Mouse (Mus musculus): Measurements from ENCODE around the gene Gapdhs. TPM values are rescaled to one million over a fixed set of nuclear protein-coding genes. Genes with fewer than 3 reads are reported as not detected.

The Gapdhs gene
- polyA plus RNA-seq, 1 experiment from 2014 or later = 0.69 TPM

GRCm38 (mm10) chr7:30707441-30707840 lies 36.0 kb downstream of the Gapdhs start:
- H3K9me3 ChIP-seq = no peaks in the 10 kb centered on the region
- 91% methylated on average over 1 of the region's 1 CpGs for WGBS
- no peak overlapping the region for H3K4me2 ChIP-seq
- H3K36me3 ChIP-seq (replicated peaks) = no peaks in the 10 kb centered on the region
- H3K4me3 ChIP-seq (replicated peaks) = no peak overlapping the region
- H3K27me3 ChIP-seq = peaks cover 15% of the 10 kb centered on the region
- no peaks in the 10 kb centered on the region for H3K4me1 ChIP-seq
- ATAC-seq (ENCODE audit: low FRiP score) = no peak
- H3K27ac ChIP-seq = no peak overlapping the region
- no peak overlapping the region for H3K9ac ChIP-seq

GRCm38 (mm10) chr7:30706214-30706882 lies 37.1 kb downstream of the Gapdhs start:
- Histone ChIP-seq H3K9me3 (no peaks in the 10 kb centered on the region), H3K27ac (no peak overlapping the region), H3K4me1 (no peaks in the 10 kb centered on the region), H3K27me3 (peaks cover 12% of the 10 kb centered on the region), H3K9ac (no peak overlapping the region), H3K4me3 (replicated peaks) (no peak overlapping the region), H3K36me3 (replicated peaks) (no peaks in the 10 kb centered on the region), H3K4me2 (no peak overlapping the region)
- no peak for ATAC-seq (ENCODE audit: low FRiP score)
- WGBS = 78% methylated on average over 8 of the region's 8 CpGs

GRCm38 (mm10) chr7:30698589-30698988 lies 44.9 kb downstream of the Gapdhs start, which contains the start of gene 2200002J24Rik:
TSS of gene 2200002J24Rik (plus strand) at chr7:30698926.
- H3K9ac ChIP-seq = no peak within 1 kb of the TSS
- no peaks in the 10 kb centered on the region for H3K9me3 ChIP-seq
- H3K27me3 ChIP-seq = no peaks in the 10 kb centered on the region; the same call in 1 of the 2 replicates
- no peaks in the 10 kb centered on the region for H3K36me3 ChIP-seq (replicated peaks)
- no peak within 1 kb of the TSS for H3K4me2 ChIP-seq
- no peak within 1 kb of the TSS for H3K4me3 ChIP-seq (replicated peaks)
- no peak for ATAC-seq (ENCODE audit: low FRiP score)
- 41% methylated on average over 9 of the region's 9 CpGs for WGBS
- H3K4me1 ChIP-seq = no peaks in the 10 kb centered on the region
- no peak within 1 kb of the TSS for H3K27ac ChIP-seq

GRCm38 (mm10) chr7:30698101-30698500 lies 45.4 kb downstream of the Gapdhs start:
- WGBS = 76% methylated on average over 5 of the region's 5 CpGs
- H3K4me1 ChIP-seq = no peaks in the 10 kb centered on the region

GRCm38 (mm10) chr7:30688325-30688724 lies 55.2 kb downstream of the Gapdhs start:
- no peak for ATAC-seq (ENCODE audit: low FRiP score)
- no peak overlapping the region for H3K4me3 ChIP-seq (replicated peaks)
- WGBS = 68% methylated on average over 6 of the region's 6 CpGs

More at GRCm38 (mm10) chr7:30698101-30698500, 45.4 kb downstream of the Gapdhs start:
- H3K9ac ChIP-seq = no peak overlapping the region
- H3K4me2 ChIP-seq = no peak overlapping the region
- H3K36me3 ChIP-seq (replicated peaks) = no peaks in the 10 kb centered on the region
- H3K27ac ChIP-seq = no peak overlapping the region
- no peaks in the 10 kb centered on the region; the same call in 1 of the 2 replicates for H3K27me3 ChIP-seq
- H3K4me3 ChIP-seq (replicated peaks) = no peak overlapping the region
- ATAC-seq (ENCODE audit: low FRiP score) = no peak
- no peaks in the 10 kb centered on the region for H3K9me3 ChIP-seq

GRCm38 (mm10) chr7:30683425-30683824 lies 60.1 kb downstream of the Gapdhs start:
- WGBS = 84% methylated on average over 2 of the region's 2 CpGs
- no peak overlapping the region for H3K9ac ChIP-seq
- H3K27ac ChIP-seq = no peak overlapping the region
- H3K36me3 ChIP-seq (replicated peaks) = no peaks in the 10 kb centered on the region
- H3K27me3 ChIP-seq = peaks cover 25% of the 10 kb centered on the region
- H3K4me3 ChIP-seq (replicated peaks) = no peak overlapping the region
- no peak for ATAC-seq (ENCODE audit: low FRiP score)
- H3K9me3 ChIP-seq = no peaks in the 10 kb centered on the region
- H3K4me1 ChIP-seq = no peaks in the 10 kb centered on the region
- H3K4me2 ChIP-seq = no peak overlapping the region

More at GRCm38 (mm10) chr7:30688325-30688724, 55.2 kb downstream of the Gapdhs start:
- Histone ChIP-seq H3K4me1 (no peaks in the 10 kb centered on the region), H3K4me2 (no peak overlapping the region), H3K9me3 (no peaks in the 10 kb centered on the region), H3K9ac (no peak overlapping the region), H3K36me3 (replicated peaks) (no peaks in the 10 kb centered on the region), H3K27me3 (peaks cover 26% of the 10 kb centered on the region), H3K27ac (no peak overlapping the region)

- no peak for ATAC-seq (ENCODE audit: low FRiP score)
- H3K4me1 ChIP-seq = no peaks in the 10 kb centered on the region
- H3K9me3 ChIP-seq = no peaks in the 10 kb centered on the region
- no peak overlapping the region for H3K4me3 ChIP-seq (replicated peaks)
- no peaks in the 10 kb centered on the region for H3K36me3 ChIP-seq (replicated peaks)
- 69% methylated on average over 5 of the region's 5 CpGs for WGBS
- peaks cover 10% of the 10 kb centered on the region for H3K27me3 ChIP-seq
- no peak overlapping the region for H3K4me2 ChIP-seq
- H3K27ac ChIP-seq = no peak overlapping the region
- no peak overlapping the region for H3K9ac ChIP-seq
Observed at GRCm38 (mm10) chr7:30681897-30682296, 61.6 kb downstream of the Gapdhs start.

Other genes with a start within 250 kb of the Gapdhs start
- 89.4 and 98.9 TPM in 2 replicates for gene Arhgap33, start 208.6 kb downstream of the Gapdhs start, polyA plus RNA-seq (2016; fragmentation: Nextera tagmentation; extraction: Ambion mirVana)
- 7.9 and 8.4 TPM in 2 replicates for gene Hspb6, start 191.5 kb downstream of the Gapdhs start, polyA plus RNA-seq (2016; fragmentation: Nextera tagmentation; extraction: Ambion mirVana)
- gene Proser3, start 191.4 kb downstream of the Gapdhs start, polyA plus RNA-seq (2016; fragmentation: Nextera tagmentation; extraction: Ambion mirVana) = 16.1 and 18.6 TPM in 2 replicates
- gene Lin37, start 183.8 kb downstream of the Gapdhs start, polyA plus RNA-seq (2016; fragmentation: Nextera tagmentation; extraction: Ambion mirVana) = 51.7 and 63.1 TPM in 2 replicates
- 88.1 and 95.7 TPM in 2 replicates for gene U2af1l4, start 180.4 kb downstream of the Gapdhs start, polyA plus RNA-seq (2016; fragmentation: Nextera tagmentation; extraction: Ambion mirVana)
- 24.0 and 24.9 TPM in 2 replicates for gene Gm49396, start 180.3 kb downstream of the Gapdhs start, polyA plus RNA-seq (2016; fragmentation: Nextera tagmentation; extraction: Ambion mirVana)
- gene Psenen, start 180.1 kb downstream of the Gapdhs start, polyA plus RNA-seq (2016; fragmentation: Nextera tagmentation; extraction: Ambion mirVana) = 142 and 145 TPM in 2 replicates
- gene Igflr1, start 178.3 kb downstream of the Gapdhs start, polyA plus RNA-seq (2016; fragmentation: Nextera tagmentation; extraction: Ambion mirVana) = 3.4 and 5.6 TPM in 2 replicates
- gene Kmt2b, start 155.0 kb downstream of the Gapdhs start, polyA plus RNA-seq (2016; fragmentation: Nextera tagmentation; extraction: Ambion mirVana) = 13.0 TPM in 2 replicates
- gene Zbtb32, start 144.8 kb downstream of the Gapdhs start, polyA plus RNA-seq (2016; fragmentation: Nextera tagmentation; extraction: Ambion mirVana) = 0.32 and 0.46 TPM in 2 replicates
- 0.23 and 0.61 TPM in 2 replicates for gene Upk1a, start 130.8 kb downstream of the Gapdhs start, polyA plus RNA-seq (2016; fragmentation: Nextera tagmentation; extraction: Ambion mirVana)
- 814 and 871 TPM in 2 replicates for gene Cox6b1, start 117.5 kb downstream of the Gapdhs start, polyA plus RNA-seq (2016; fragmentation: Nextera tagmentation; extraction: Ambion mirVana)
- gene Etv2, start 107.8 kb downstream of the Gapdhs start, polyA plus RNA-seq (2016; fragmentation: Nextera tagmentation; extraction: Ambion mirVana) = not detected in 2 replicates
- gene Rbm42, start 93.4 kb downstream of the Gapdhs start, polyA plus RNA-seq (2016; fragmentation: Nextera tagmentation; extraction: Ambion mirVana) = 144 and 150 TPM in 2 replicates
- 63.7 and 64.5 TPM in 2 replicates for gene Haus5, start 78.7 kb downstream of the Gapdhs start, polyA plus RNA-seq (2016; fragmentation: Nextera tagmentation; extraction: Ambion mirVana)
- gene Pmis2, start 72.1 kb downstream of the Gapdhs start, polyA plus RNA-seq (2016; fragmentation: Nextera tagmentation; extraction: Ambion mirVana) = not detected in 2 replicates
- 0.33 TPM in 1 of 2 replicates, not detected in the other for gene 2200002J24Rik, start 44.8 kb downstream of the Gapdhs start, polyA plus RNA-seq (2016; fragmentation: Nextera tagmentation; extraction: Ambion mirVana)
- 1.6 and 1.8 TPM in 2 replicates for gene Atp4a, start 31.5 kb downstream of the Gapdhs start, polyA plus RNA-seq (2016; fragmentation: Nextera tagmentation; extraction: Ambion mirVana)
- 135 and 144 TPM in 2 replicates for gene Tmem147, start 14.1 kb downstream of the Gapdhs start, polyA plus RNA-seq (2016; fragmentation: Nextera tagmentation; extraction: Ambion mirVana)
- gene Sbsn, start 7.8 kb upstream of the Gapdhs start, polyA plus RNA-seq (2016; fragmentation: Nextera tagmentation; extraction: Ambion mirVana) = 1.5 and 2.0 TPM in 2 replicates
- not detected in 2 replicates for gene Dmkn, start 20.1 kb upstream of the Gapdhs start, polyA plus RNA-seq (2016; fragmentation: Nextera tagmentation; extraction: Ambion mirVana)
- gene Krtdap, start 44.2 kb upstream of the Gapdhs start, polyA plus RNA-seq (2016; fragmentation: Nextera tagmentation; extraction: Ambion mirVana) = not detected in 2 replicates
- gene Ffar2, start 80.1 kb upstream of the Gapdhs start, polyA plus RNA-seq (2016; fragmentation: Nextera tagmentation; extraction: Ambion mirVana) = not detected in 2 replicates
- gene Ffar3, start 112.5 kb upstream of the Gapdhs start, polyA plus RNA-seq (2016; fragmentation: Nextera tagmentation; extraction: Ambion mirVana) = not detected in 2 replicates
- gene Ffar1, start 117.9 kb upstream of the Gapdhs start, polyA plus RNA-seq (2016; fragmentation: Nextera tagmentation; extraction: Ambion mirVana) = not detected in 2 replicates
- gene Cd22, start 136.7 kb upstream of the Gapdhs start, polyA plus RNA-seq (2016; fragmentation: Nextera tagmentation; extraction: Ambion mirVana) = not detected in 2 replicates
- 0.13 and 0.34 TPM in 2 replicates for gene Mag, start 171.2 kb upstream of the Gapdhs start, polyA plus RNA-seq (2016; fragmentation: Nextera tagmentation; extraction: Ambion mirVana)
- gene Hamp2, start 181.0 kb upstream of the Gapdhs start, polyA plus RNA-seq (2016; fragmentation: Nextera tagmentation; extraction: Ambion mirVana) = not detected in 2 replicates
- not detected in 2 replicates for gene Hamp, start 200.4 kb upstream of the Gapdhs start, polyA plus RNA-seq (2016; fragmentation: Nextera tagmentation; extraction: Ambion mirVana)
- 26.4 and 27.3 TPM in 2 replicates for gene Usf2, start 213.1 kb upstream of the Gapdhs start, polyA plus RNA-seq (2016; fragmentation: Nextera tagmentation; extraction: Ambion mirVana)
- gene Lsr, start 229.8 kb upstream of the Gapdhs start, polyA plus RNA-seq (2016; fragmentation: Nextera tagmentation; extraction: Ambion mirVana) = 24.1 and 26.4 TPM in 2 replicates
- gene Fam187b, start 230.1 kb upstream of the Gapdhs start, polyA plus RNA-seq (2016; fragmentation: Nextera tagmentation; extraction: Ambion mirVana) = 0.82 and 1.2 TPM in 2 replicates

All from forebrain, embryonic 12.5 days (tissue).